Mouse (Mus musculus) cerebellum, adult 2 months (tissue): ENCODE measurements around the gene Tollip. TPM values are rescaled to one million over a fixed set of nuclear protein-coding genes. Genes with fewer than 3 reads are reported as not detected.
A peak's percentile ranks its signal among the peaks of the same experiment; 100 is the strongest.

Source experiments
- DNase-seq, 2 experiments: peaks; one replicate each; pipeline ENCODE4 v3.0.0; 2021
- H3K27ac ChIP-seq: fragments of 200-500 bp; 2 replicates; pipeline ENCODE4 v1.5.1; 2012; ENCODE audit warnings: low read length, control low read depth, inconsistent platforms; ENCODE audit not compliant: insufficient read depth
- H3K27me3 ChIP-seq: fragments of 200-500 bp; 2 replicates; pipeline ENCODE4 v1.6.1; 2012; ENCODE audit warnings: inconsistent platforms, mild to moderate bottlenecking, low read length, moderate library complexity; ENCODE audit not compliant: control insufficient read depth, insufficient read depth
- H3K4me1 ChIP-seq: fragments of 200-500 bp; 2 replicates; pipeline ENCODE4 v1.6.1; 2011; ENCODE audit warnings: low read length; ENCODE audit not compliant: control insufficient read depth, insufficient read depth
- H3K4me3 ChIP-seq: fragments of 200-500 bp; replicated peaks from 2 replicates; pipeline ENCODE3; 2011; ENCODE audit warnings: mild to moderate bottlenecking, low read depth, low read length, control low read depth; ENCODE audit not compliant: insufficient read depth
- CTCF ChIP-seq: fragments of 200-500 bp; IDR thresholded peaks from 2 replicates; pipeline ENCODE4 v1.5.1; 2011; ENCODE audit warnings: low read depth, mild to moderate bottlenecking, control low read depth, low read length, moderate library complexity, borderline replicate concordance; ENCODE audit not compliant: insufficient read depth
- POLR2A ChIP-seq: fragments of 200-500 bp; IDR thresholded peaks from 2 replicates; pipeline ENCODE4 v1.6.1; 2011; ENCODE audit warnings: low read length, control low read depth, borderline replicate concordance; ENCODE audit not compliant: insufficient read depth
- WGBS: fragments of 180-500 bp; shearing (Covaris S2); methylation state at CpG from one replicate; pipeline ENCODE4 v1.1.7; 2018; 5-methylcytosine and 5-hydroxymethylcytosine counted together
- polyA plus RNA-seq: library from polyadenylated mRNA; depleted of rRNA; stranded (reverse); fragments of >200 nt; gene quantifications from 2 replicates; pipeline ENCODE4 v1.2.3, GENCODE M21; 2012

Tollip gene
- polyA plus RNA-seq, 1 experiment = 151 TPM

GRCm38 (mm10) chr7:141956174-141956566 is 37.9 kb upstream of the Tollip start:
- peak overlapping the region; percentile 77 for H3K27ac ChIP-seq
- WGBS = 18% methylated on average over 8 of the region's 8 CpGs
- no peak for TF ChIP-seq POLR2A
- TF ChIP-seq CTCF = no peak

GRCm38 (mm10) chr7:141955565-141956173 is 37.4 kb upstream of the Tollip start:
- TF ChIP-seq POLR2A = no peak
- no peak for TF ChIP-seq CTCF
- H3K4me1 ChIP-seq = peaks cover 85% of the 10 kb centered on the region
- DNase-seq = peak; percentile 43 to 64
- H3K27me3 ChIP-seq = no peaks in the 10 kb centered on the region
- H3K4me3 ChIP-seq = no peak overlapping the region
- peak overlapping the region; percentile 77 for H3K27ac ChIP-seq
- 30% methylated on average over 5 of the region's 5 CpGs for WGBS

More at GRCm38 (mm10) chr7:141956174-141956566, 37.9 kb upstream of the Tollip start:
- DNase-seq = peak; percentile 60 to 67
- no peak overlapping the region for H3K4me3 ChIP-seq
- H3K4me1 ChIP-seq = peaks cover 90% of the 10 kb centered on the region
- no peaks in the 10 kb centered on the region for H3K27me3 ChIP-seq

GRCm38 (mm10) chr7:141953616-141954015 is 35.3 kb upstream of the Tollip start:
- DNase-seq = peak; percentile 57 to 64
- Histone ChIP-seq H3K4me3 (peak overlapping the region; percentile 3), H3K27ac (peak overlapping the region; percentile 41), H3K27me3 (no peaks in the 10 kb centered on the region), H3K4me1 (peaks cover 64% of the 10 kb centered on the region)
- 13% methylated on average over 6 of the region's 6 CpGs for WGBS
- no peak for TF ChIP-seq POLR2A
- TF ChIP-seq CTCF = no peak

GRCm38 (mm10) chr7:141952920-141953319 is 34.6 kb upstream of the Tollip start:
- Histone ChIP-seq H3K27ac (peak overlapping the region; percentile 41), H3K27me3 (no peaks in the 10 kb centered on the region), H3K4me3 (no peak overlapping the region), H3K4me1 (peaks cover 61% of the 10 kb centered on the region)
- WGBS = 9% methylated on average over 4 of the region's 4 CpGs
- DNase-seq = peak; percentile 50 to 75
- TF ChIP-seq CTCF (no peak), POLR2A (no peak)

- no peak for TF ChIP-seq POLR2A
- no peak for TF ChIP-seq CTCF
Observed at GRCm38 (mm10) chr7:141951821-141952220, 33.5 kb upstream of the Tollip start.

GRCm38 (mm10) chr7:141950104-141951013 is 32.1 kb upstream of the Tollip start:
- H3K4me3 ChIP-seq = peak overlapping the region; percentile 64
- peak; percentile 39; the same call in 1 of the 2 replicates for TF ChIP-seq CTCF
- no peak for TF ChIP-seq POLR2A
- DNase-seq = peak; percentile 75 to 80
- H3K27me3 ChIP-seq = no peaks in the 10 kb centered on the region
- H3K27ac ChIP-seq = peak overlapping the region; percentile 58
- peaks cover 40% of the 10 kb centered on the region for H3K4me1 ChIP-seq
- under 1% methylated on average over 82 of the region's 84 CpGs for WGBS

More at GRCm38 (mm10) chr7:141951821-141952220, 33.5 kb upstream of the Tollip start:
- Histone ChIP-seq H3K4me3 (peak overlapping the region; percentile 64), H3K27ac (peak overlapping the region; percentile 34; the same call in 1 of the 2 replicates), H3K4me1 (peaks cover 55% of the 10 kb centered on the region), H3K27me3 (no peaks in the 10 kb centered on the region)
- DNase-seq = peak in 1 of 2 experiments; percentile 31
- 38% methylated on average over 4 of the region's 4 CpGs for WGBS

- no peak for DNase-seq
- no peak for TF ChIP-seq POLR2A
- no peak for TF ChIP-seq CTCF
- no peaks in the 10 kb centered on the region for H3K27me3 ChIP-seq
- H3K4me3 ChIP-seq = peak overlapping the region; percentile 64
- 7% methylated on average over 47 of the region's 54 CpGs for WGBS
- H3K4me1 ChIP-seq = peaks cover 36% of the 10 kb centered on the region
- H3K27ac ChIP-seq = peak overlapping the region; percentile 58
Observed at GRCm38 (mm10) chr7:141949799-141950103, 31.4 kb upstream of the Tollip start.
